Mouse (Mus musculus) limb, embryonic 10.5 days (tissue): ENCODE measurements at regions not wholly inside any gene's neighbourhood (a gene's known extent, or its start where the extent isn't known, plus 50 kb on each side); places are given as distances from the start of the nearest gene placed in this dataset.

ENCODE experiments used
- DNase-seq: peaks from one replicate; pipeline ENCODE4 v3.0.0-alpha.2; 2017; ENCODE audit warnings: low spot score
- H3K27ac ChIP-seq: fragments of 300-500 bp; sonication (generic); 2 replicates; pipeline ENCODE4 v1.5.1; 2016; ENCODE audit warnings: mild to moderate bottlenecking
- H3K27me3 ChIP-seq: fragments of 300-500 bp; sonication (generic); 2 replicates; pipeline ENCODE4 v1.6.1; 2016; ENCODE audit warnings: low read depth, mild to moderate bottlenecking; ENCODE audit not compliant: poor library complexity, severe bottlenecking
- H3K36me3 ChIP-seq: fragments of 300-500 bp; sonication (generic); 2 replicates; pipeline ENCODE4 v1.6.1; 2016; ENCODE audit warnings: mild to moderate bottlenecking, moderate library complexity
- H3K4me1 ChIP-seq: fragments of 300-500 bp; sonication (generic); 2 replicates; pipeline ENCODE4 v1.6.1; 2016
- H3K4me3 ChIP-seq: fragments of 300-500 bp; sonication (generic); 2 replicates; pipeline ENCODE4 v1.5.1; 2016; ENCODE audit warnings: mild to moderate bottlenecking, moderate library complexity
- H3K9me3 ChIP-seq: fragments of 300-500 bp; sonication (generic); replicated peaks from 2 replicates; pipeline ENCODE4 v1.6.1; 2016; ENCODE audit warnings: mild to moderate bottlenecking
- WGBS: fragments of 180-500 bp; shearing (Covaris S2); methylation state at CpG from one replicate; pipeline ENCODE4 v1.1.7; 2016; 5-methylcytosine and 5-hydroxymethylcytosine counted together

DNA sequence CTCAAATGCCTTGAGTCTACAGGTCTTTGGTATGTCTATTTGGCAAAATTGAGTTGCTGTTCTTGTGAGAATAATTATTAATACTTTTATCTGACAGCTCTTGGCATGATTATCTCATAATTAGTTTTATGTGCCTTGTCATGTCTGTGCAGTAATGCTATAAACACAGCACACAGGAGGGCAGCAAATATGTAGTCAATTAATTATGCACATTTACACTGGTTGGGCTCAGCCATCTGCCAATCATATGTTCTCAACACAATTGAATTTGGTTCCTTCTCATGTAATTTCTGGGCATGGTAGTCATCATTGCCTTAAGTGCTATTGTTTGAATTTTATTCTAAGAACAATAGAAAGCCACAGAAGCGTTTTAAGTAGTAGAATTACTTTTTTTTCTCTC lies 1650.7 kb upstream of the Tenm2 start:
- H3K27ac ChIP-seq, result no peak overlapping the region
- no peaks in the 10 kb centered on the region for H3K27me3 ChIP-seq
- no peak overlapping the region for H3K4me3 ChIP-seq
- H3K4me1 ChIP-seq, result no peaks in the 10 kb centered on the region
- H3K36me3 ChIP-seq, result no peaks in the 10 kb centered on the region
- WGBS, result 70% methylated on average over 1 of the region's 1 CpGs
- no peaks in the 10 kb centered on the region for H3K9me3 ChIP-seq
- no peak for DNase-seq

DNA sequence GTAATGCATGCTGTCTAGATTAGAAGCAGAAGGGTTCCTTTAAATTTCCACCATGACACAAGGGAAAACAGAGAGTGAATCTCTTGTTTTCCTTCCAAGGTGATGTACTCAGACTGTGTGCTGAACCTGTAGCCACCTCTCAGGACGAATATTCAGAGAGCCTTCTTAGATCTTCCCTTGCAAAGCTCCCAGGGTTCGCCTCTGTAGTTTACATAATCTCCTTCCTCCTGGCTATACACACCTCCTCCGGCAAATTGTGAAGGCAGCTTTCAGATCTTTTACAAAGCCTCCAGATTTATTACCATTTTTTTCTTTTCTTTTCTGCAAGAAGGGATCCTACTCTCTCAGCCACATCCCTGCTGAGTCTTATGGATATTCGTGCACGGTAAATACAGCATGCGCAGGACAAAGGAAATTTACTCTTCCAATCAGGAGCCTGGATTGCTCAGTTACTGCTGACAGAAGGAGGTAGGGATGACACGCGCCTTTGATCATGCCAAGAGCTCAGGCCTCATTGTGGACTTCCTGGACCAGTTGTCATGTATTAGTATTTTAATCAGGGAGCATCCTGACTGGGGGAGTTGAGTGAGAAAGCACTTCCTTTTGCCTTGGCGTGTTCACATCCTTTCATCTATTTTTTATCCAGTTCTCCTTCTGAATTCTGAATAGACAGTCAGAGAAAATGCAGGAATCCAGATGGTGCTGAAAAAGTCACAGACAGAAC lies 1626.0 kb upstream of the Tenm2 start:
- H3K9me3 ChIP-seq, result no peaks in the 10 kb centered on the region
- no peak overlapping the region for H3K27ac ChIP-seq
- H3K27me3 ChIP-seq, result no peaks in the 10 kb centered on the region
- WGBS, result 28% methylated on average over 9 of the region's 9 CpGs
- H3K4me3 ChIP-seq, result no peak overlapping the region
- H3K36me3 ChIP-seq, result no peaks in the 10 kb centered on the region
- no peak for DNase-seq
- no peaks in the 10 kb centered on the region for H3K4me1 ChIP-seq

DNA sequence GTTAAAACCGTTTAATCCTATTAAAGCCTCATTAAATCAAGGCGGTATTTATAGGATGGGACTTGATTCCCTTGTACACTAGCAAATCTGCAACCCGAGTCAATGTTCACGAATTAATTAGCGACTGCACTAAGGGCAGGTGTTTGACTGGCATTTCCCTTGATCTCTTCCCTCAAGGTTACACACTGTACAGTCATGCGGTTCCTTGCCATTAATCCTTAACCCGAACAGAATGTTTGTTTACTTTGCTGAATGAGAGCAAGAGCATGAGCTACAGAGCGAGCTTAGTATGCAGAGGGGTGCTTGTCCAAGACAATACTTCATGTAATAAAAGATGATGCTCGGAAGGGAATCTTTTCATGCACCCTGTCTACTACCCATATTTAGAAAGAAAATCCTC lies 1620.9 kb upstream of the Tenm2 start:
- no peaks in the 10 kb centered on the region for H3K9me3 ChIP-seq
- H3K4me1 ChIP-seq, result no peaks in the 10 kb centered on the region
- WGBS, result 86% methylated on average over 9 of the region's 9 CpGs
- no peak overlapping the region for H3K4me3 ChIP-seq
- no peak overlapping the region for H3K27ac ChIP-seq
- no peak for DNase-seq
- no peaks in the 10 kb centered on the region for H3K36me3 ChIP-seq
- H3K27me3 ChIP-seq, result no peaks in the 10 kb centered on the region

DNA sequence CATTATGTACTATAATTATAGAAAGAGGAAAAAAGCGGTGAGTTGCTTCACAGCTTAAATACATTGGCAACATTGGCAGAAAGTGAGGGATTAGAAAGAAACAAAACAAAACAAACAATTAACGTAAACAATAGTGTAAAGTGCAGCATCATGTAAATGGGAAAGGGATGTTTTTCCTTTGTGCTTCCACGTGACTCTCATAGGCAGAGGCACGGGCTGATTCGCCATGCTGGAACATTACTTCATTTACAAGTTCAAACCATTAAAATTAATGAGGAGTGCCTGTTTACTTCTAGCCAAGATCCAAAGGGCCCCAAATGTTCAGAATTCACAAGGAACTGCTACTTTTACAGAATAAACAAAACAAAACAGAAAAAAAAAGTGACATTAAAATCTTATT lies 1593.4 kb upstream of the Tenm2 start:
- no peak overlapping the region for H3K4me3 ChIP-seq
- peaks cover 3% of the 10 kb centered on the region; the same call in 1 of the 2 replicates for H3K4me1 ChIP-seq
- no peaks in the 10 kb centered on the region for H3K9me3 ChIP-seq
- no peak overlapping the region for H3K27ac ChIP-seq
- H3K36me3 ChIP-seq, result no peaks in the 10 kb centered on the region
- WGBS, result 71% methylated on average over 5 of the region's 5 CpGs
- no peaks in the 10 kb centered on the region for H3K27me3 ChIP-seq
- no peak for DNase-seq

DNA sequence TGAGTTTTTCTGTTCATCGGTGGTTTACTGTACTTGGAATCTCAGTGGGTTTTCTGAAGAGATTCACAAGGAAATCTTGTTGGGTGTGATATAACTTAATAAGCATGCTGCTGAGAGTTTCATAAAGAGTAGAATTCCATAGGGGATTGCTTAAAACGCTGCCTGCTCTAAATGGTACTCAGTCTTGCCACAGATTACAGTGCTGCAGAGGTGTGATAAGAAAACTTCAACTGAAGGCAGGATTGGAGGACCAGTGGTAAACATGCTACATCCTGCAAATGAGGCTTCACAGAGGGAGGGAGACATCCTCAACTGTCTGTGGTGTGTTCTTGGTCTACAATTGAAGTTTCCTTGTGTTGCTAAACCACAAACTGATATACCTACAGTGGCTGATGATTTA lies 1592.6 kb upstream of the Tenm2 start:
- no peak overlapping the region for H3K27ac ChIP-seq
- 70% methylated on average over 2 of the region's 2 CpGs for WGBS
- no peak overlapping the region for H3K4me3 ChIP-seq
- no peaks in the 10 kb centered on the region for H3K9me3 ChIP-seq
- no peaks in the 10 kb centered on the region for H3K36me3 ChIP-seq
- no peak for DNase-seq
- H3K4me1 ChIP-seq, result peaks cover 3% of the 10 kb centered on the region; the same call in 1 of the 2 replicates
- H3K27me3 ChIP-seq, result no peaks in the 10 kb centered on the region

DNA sequence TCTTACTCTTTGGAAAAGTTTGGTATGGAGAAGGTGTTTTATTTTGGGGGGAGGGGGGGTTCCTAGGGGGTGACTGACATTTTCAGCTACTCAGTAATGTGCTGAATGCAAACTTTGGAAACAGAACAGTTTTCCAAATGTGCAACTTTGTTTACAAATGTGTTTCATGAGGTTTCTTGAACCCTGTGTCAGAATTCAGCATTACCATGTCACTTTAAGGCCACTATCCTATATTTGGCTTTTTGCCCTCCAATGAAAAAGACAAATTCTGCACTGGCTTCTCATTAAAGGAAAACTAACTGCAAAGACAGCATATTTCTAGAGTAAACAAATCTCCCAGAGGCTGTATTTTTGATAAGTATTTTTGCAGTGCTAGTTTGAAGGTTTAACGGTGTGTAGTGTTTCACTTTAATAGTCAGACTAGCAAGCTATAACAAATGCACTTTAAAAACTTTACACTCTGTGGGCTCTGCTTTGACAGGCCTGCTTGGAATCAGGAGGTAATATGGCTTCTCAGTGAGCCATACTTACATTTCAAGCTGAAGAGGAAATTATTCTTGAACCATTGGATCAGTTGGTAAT lies 1589.5 kb upstream of the Tenm2 start:
- Histone ChIP-seq H3K4me3 (no peak overlapping the region), H3K4me1 (peaks cover 3% of the 10 kb centered on the region; the same call in 1 of the 2 replicates), H3K36me3 (no peaks in the 10 kb centered on the region), H3K27me3 (no peaks in the 10 kb centered on the region), H3K9me3 (no peaks in the 10 kb centered on the region), H3K27ac (no peak overlapping the region)
- 88% methylated on average over 1 of the region's 1 CpGs for WGBS
- no peak for DNase-seq

DNA sequence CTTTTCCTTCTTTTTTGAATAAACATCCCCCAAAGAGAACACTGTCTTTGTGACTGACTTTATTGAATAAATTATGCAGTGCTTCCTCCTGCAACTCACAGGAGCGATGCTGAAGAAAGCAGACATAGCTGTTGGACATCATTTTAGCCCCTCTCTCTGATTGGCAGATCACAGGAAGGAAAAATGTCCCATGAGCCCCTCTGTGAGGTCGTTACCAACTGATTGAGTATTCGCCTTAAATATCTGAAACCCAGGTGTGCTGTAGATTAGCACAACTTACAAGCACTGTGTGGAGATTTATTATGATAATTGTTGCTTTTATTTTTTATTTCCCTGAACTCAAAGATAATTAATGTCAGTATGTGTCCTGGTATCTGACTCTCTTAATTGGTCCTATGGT lies 1582.4 kb upstream of the Tenm2 start:
- no peaks in the 10 kb centered on the region for H3K36me3 ChIP-seq
- DNase-seq, result no peak
- no peaks in the 10 kb centered on the region for H3K4me1 ChIP-seq
- H3K4me3 ChIP-seq, result no peak overlapping the region
- no peaks in the 10 kb centered on the region for H3K27me3 ChIP-seq
- WGBS, result 77% methylated on average over 3 of the region's 3 CpGs
- H3K27ac ChIP-seq, result no peak overlapping the region
- H3K9me3 ChIP-seq, result no peaks in the 10 kb centered on the region

DNA sequence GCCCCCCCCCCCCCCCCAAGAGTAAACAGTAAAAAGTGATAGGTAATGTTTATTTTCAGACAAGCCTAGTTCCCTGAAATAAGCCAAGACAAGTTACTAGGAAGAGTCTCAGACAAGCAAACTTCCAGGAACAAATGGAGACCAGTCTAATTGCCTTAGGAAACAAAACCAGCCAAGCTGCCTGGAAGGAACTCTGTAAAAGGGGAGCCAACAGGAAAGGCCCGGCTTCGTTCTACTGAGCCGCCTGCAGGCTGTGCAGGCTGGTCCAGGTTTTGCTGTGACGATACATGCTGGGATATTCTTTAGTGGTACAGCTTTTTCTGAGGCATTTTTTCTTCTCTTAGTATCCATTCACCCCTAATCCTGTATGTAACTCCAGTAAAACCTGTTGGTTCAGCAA lies 1547.8 kb upstream of the Tenm2 start:
- no peaks in the 10 kb centered on the region for H3K27me3 ChIP-seq
- no peaks in the 10 kb centered on the region for H3K9me3 ChIP-seq
- H3K4me3 ChIP-seq, result no peak overlapping the region
- no peak overlapping the region for H3K27ac ChIP-seq
- DNase-seq, result no peak
- no peaks in the 10 kb centered on the region for H3K4me1 ChIP-seq
- no peaks in the 10 kb centered on the region for H3K36me3 ChIP-seq
- WGBS, result 76% methylated on average over 4 of the region's 4 CpGs

DNA sequence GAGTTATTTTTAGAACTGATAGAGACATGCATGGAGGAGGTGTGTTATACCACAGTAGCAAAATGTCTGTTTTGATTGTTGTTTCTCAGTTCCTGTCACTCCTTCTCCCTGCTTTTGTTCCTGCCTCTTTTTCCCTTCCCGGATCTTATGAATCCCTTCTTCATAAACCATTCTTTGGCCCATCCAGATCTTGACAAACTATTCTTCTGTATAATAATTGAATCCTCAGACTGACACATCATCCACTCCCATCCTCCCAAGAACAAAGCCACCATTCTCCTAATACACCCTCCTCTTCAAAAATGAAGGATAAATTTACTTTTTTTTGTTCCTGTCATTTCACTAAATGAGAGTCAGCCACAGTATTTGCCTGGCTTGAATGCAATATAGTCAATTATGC lies 1543.8 kb upstream of the Tenm2 start:
- Histone ChIP-seq H3K27me3 (no peaks in the 10 kb centered on the region), H3K4me3 (no peak overlapping the region), H3K9me3 (no peaks in the 10 kb centered on the region), H3K4me1 (no peaks in the 10 kb centered on the region), H3K27ac (no peak overlapping the region), H3K36me3 (no peaks in the 10 kb centered on the region)
- WGBS, result 83% methylated on average over 1 of the region's 1 CpGs
- DNase-seq, result no peak

DNA sequence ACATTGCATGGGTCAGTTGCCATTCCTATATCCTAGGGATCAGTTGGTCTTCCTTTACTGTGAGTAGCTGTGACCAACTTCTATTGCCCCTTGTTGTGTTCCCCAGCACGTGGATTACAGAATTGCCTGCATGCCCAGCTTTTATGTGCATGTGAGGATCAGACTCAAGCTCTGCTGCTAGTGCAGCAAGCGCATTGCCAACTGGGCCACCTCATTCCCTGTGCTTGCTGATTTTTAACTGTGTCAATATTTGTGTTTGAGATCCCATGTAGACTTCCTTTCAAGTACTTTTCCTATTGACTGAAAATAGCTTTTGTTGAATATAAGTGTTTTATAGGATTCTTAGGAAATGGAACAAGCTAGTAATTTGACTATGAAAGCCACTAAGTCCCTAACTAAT lies 1526.5 kb upstream of the Tenm2 start:
- Histone ChIP-seq H3K9me3 (no peaks in the 10 kb centered on the region), H3K4me1 (no peaks in the 10 kb centered on the region), H3K27ac (no peak overlapping the region), H3K27me3 (no peaks in the 10 kb centered on the region), H3K36me3 (no peaks in the 10 kb centered on the region), H3K4me3 (no peak overlapping the region)
- no peak for DNase-seq
- 81% methylated on average over 2 of the region's 2 CpGs for WGBS

DNA sequence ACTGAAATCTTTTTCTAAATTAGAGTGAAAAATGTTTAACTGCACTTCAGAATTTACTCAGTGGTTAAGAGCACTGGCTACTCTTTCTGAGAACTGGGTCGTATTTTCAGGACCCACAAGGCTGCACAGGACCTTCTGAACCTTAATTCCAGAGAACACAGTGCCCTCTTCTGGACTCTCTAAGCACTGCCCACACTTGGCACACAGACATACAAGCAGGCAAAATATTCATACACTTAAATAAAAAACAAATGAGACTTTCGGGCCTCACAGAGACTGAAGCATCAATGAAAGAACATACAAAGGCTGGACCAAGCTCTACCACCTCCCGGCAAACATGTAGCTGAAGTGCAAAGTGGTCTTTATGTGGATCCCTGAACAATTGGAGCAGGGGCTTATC lies 1511.8 kb upstream of the Tenm2 start:
- Histone ChIP-seq H3K4me1 (no peaks in the 10 kb centered on the region), H3K36me3 (no peaks in the 10 kb centered on the region), H3K27ac (no peak overlapping the region), H3K27me3 (no peaks in the 10 kb centered on the region), H3K9me3 (no peaks in the 10 kb centered on the region), H3K4me3 (no peak overlapping the region)
- DNase-seq, result peak; percentile 35
- WGBS, result 52% methylated on average over 3 of the region's 3 CpGs

DNA sequence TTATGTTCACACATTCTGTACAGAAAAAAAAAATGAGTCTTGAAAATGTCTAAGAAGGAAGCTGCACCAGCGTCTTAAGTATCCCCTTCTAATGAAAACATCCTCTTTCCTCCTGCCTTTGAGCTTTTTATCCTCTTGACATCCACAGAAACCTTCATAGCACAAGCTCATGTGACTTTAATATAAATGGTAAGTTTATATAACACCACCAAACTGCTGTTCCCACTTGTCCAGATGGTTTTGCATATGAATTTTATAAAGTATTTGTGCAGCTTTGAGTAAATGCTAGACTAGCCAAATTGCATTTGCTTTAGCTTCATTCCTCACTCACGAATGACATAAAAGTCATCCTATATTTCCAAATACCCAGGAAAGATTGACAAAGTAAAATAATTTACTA lies 1493.3 kb upstream of the Tenm2 start:
- WGBS, result 81% methylated on average over 2 of the region's 2 CpGs
- no peak overlapping the region for H3K4me3 ChIP-seq
- H3K4me1 ChIP-seq, result no peaks in the 10 kb centered on the region
- no peak overlapping the region for H3K27ac ChIP-seq
- no peaks in the 10 kb centered on the region for H3K27me3 ChIP-seq
- H3K36me3 ChIP-seq, result no peaks in the 10 kb centered on the region
- no peak for DNase-seq
- H3K9me3 ChIP-seq, result no peaks in the 10 kb centered on the region

DNA sequence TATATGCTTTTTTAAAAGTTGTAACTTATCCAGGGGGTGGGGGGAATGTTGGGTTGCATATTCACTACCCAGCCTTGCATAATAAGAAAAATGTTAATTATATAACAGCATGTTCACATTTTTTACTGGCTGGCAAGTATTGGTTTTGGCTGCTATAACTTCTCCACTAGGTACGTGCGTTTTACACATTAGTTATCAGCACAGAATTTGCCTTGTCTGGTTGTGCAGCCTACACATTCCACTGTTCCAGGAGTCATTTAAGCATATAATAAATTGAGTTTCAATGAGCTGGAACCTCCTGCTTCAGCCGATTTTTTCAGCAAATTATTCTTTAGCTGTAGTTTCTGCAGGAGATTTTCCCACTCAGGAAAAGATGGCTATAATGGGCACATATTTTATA lies 1479.9 kb upstream of the Tenm2 start:
- no peaks in the 10 kb centered on the region for H3K27me3 ChIP-seq
- H3K27ac ChIP-seq, result no peak overlapping the region
- H3K36me3 ChIP-seq, result no peaks in the 10 kb centered on the region
- no peak overlapping the region for H3K4me3 ChIP-seq
- H3K4me1 ChIP-seq, result no peaks in the 10 kb centered on the region
- H3K9me3 ChIP-seq, result no peaks in the 10 kb centered on the region
- 85% methylated on average over 3 of the region's 3 CpGs for WGBS
- no peak for DNase-seq

DNA sequence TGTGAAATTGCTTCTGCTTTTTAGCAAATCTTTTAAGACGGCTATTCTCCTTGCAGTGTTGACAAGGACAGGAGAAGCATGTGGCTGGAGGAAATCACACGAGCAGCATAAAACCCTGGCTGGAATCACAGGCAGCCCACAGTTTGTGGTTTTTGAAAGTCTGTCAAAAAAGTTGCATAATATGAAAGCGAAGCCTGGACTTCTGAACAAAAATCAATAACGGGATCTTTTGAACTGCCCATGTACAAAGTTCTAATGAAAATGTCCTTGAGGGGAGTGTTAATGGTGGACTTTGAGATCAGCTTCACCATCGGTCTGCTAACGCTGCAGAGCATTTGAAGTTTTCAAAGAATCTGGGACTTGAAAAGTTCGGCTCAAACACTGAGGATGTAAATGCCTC lies 1445.5 kb upstream of the Tenm2 start:
- Histone ChIP-seq H3K9me3 (no peaks in the 10 kb centered on the region), H3K36me3 (no peaks in the 10 kb centered on the region), H3K27ac (no peak overlapping the region), H3K4me1 (no peaks in the 10 kb centered on the region), H3K4me3 (no peak overlapping the region), H3K27me3 (no peaks in the 10 kb centered on the region)
- WGBS, result 77% methylated on average over 7 of the region's 7 CpGs
- no peak for DNase-seq
